Mouse (Mus musculus) hindbrain, embryonic 16.5 days (tissue): ENCODE data around the gene Lbhd2. TPM values are rescaled to one million over a fixed set of nuclear protein-coding genes. Genes with fewer than 3 reads are reported as not detected.

Experiments
- ATAC-seq: fragments of 200-750 bp; cut with Nextera tagmentation; 2 replicates; pipeline ENCODE4 v1.8.0; 2017; ENCODE audit warnings: moderate TSS enrichment, moderate library complexity
- H3K27ac ChIP-seq: fragments of 300-500 bp; sonication (generic); 2 replicates; pipeline ENCODE4 v1.5.1; 2014; ENCODE audit warnings: low read depth, mild to moderate bottlenecking, control low read depth, low read length, moderate library complexity
- H3K27me3 ChIP-seq: fragments of 300-500 bp; sonication (generic); replicated peaks from 2 replicates; pipeline ENCODE4 v1.6.1; 2014; ENCODE audit warnings: low read length; ENCODE audit not compliant: control insufficient read depth, insufficient read depth
- H3K36me3 ChIP-seq: fragments of 300-500 bp; sonication (generic); 2 replicates; pipeline ENCODE4 v1.6.1; 2014; ENCODE audit warnings: mild to moderate bottlenecking, low read length, moderate library complexity, mixed read lengths; ENCODE audit not compliant: control insufficient read depth, insufficient read depth
- H3K4me1 ChIP-seq: fragments of 300-500 bp; sonication (generic); 2 replicates; pipeline ENCODE4 v1.6.1; 2014; ENCODE audit warnings: low read depth, low read length; ENCODE audit not compliant: control insufficient read depth, insufficient read depth
- H3K4me2 ChIP-seq: fragments of 300-500 bp; sonication (generic); 2 replicates; pipeline ENCODE4 v1.6.1; 2014; ENCODE audit warnings: mild to moderate bottlenecking, low read length, control low read depth, moderate library complexity
- H3K4me3 ChIP-seq: fragments of 300-500 bp; sonication (generic); 2 replicates; pipeline ENCODE4 v1.5.1; 2014; ENCODE audit warnings: mild to moderate bottlenecking, low read length, control low read depth, moderate library complexity
- H3K9ac ChIP-seq: fragments of 300-500 bp; sonication (generic); 2 replicates; pipeline ENCODE4 v1.6.1; 2014; ENCODE audit warnings: low read depth, mild to moderate bottlenecking, control low read depth, low read length, moderate library complexity
- H3K9me3 ChIP-seq: fragments of 300-500 bp; sonication (generic); 2 replicates; pipeline ENCODE4 v1.6.1; 2014; ENCODE audit warnings: mild to moderate bottlenecking, low read length, moderate library complexity; ENCODE audit not compliant: control insufficient read depth
- WGBS: fragments of 180-500 bp; shearing (Covaris S2); extraction: QIAGEN DNeasy Blood & Tissue Kit; methylation state at CpG from one replicate; pipeline ENCODE4 v1.1.7; 2014; 5-methylcytosine and 5-hydroxymethylcytosine counted together
- polyA plus RNA-seq: library from polyadenylated mRNA; unstranded; fragments of >200 nt; fragmentation: Nextera tagmentation; extraction: Ambion mirVana; gene quantifications from 2 replicates; pipeline ENCODE4 v1.2.1, GENCODE M21; 2015

The Lbhd2 gene
- polyA plus RNA-seq, 1 experiment from 2014 or later = 3.3 TPM

DNA sequence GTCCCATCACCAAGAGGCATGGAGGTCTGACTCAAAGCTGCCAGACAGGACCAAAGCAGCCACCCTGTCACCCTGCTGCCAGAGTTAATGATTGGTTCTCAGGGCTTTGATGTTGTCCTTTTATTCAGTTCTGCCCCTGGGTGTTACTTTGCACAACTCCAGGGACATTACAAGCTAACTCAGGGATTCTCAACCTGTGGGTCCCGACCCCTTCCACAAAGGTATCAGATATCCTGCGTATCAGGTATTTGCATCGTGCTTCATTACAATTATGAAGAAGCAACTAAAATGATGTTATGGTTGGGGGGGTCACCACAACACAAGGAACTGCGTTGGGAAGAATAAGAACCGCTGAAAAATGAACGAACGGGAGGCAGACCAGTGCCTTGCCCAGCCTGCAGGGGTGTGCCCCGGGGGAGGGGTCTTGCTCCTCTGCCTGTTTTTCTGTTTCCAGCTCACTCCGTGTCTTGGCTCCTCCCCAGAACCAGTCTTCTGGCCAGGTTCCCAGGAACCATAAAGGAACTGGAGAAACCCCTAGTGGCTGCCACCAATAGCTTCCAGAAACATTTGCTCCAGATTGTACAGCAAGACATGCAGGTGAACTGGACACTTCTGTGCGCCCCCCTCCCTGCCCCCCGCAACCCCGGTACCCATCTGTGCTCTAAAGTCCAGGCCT is 21.0 kb downstream of the Lbhd2 start:
- no peak overlapping the region for H3K27ac ChIP-seq
- ATAC-seq = no peak
- H3K4me1 ChIP-seq = peaks cover 31% of the 10 kb centered on the region
- no peak overlapping the region for H3K4me2 ChIP-seq
- 38% methylated on average over 12 of the region's 12 CpGs for WGBS
- no peak overlapping the region for H3K4me3 ChIP-seq
- H3K36me3 ChIP-seq = no peaks in the 10 kb centered on the region
- no peak overlapping the region for H3K9ac ChIP-seq
- H3K27me3 ChIP-seq = peaks cover 47% of the 10 kb centered on the region
- H3K9me3 ChIP-seq = no peaks in the 10 kb centered on the region

DNA sequence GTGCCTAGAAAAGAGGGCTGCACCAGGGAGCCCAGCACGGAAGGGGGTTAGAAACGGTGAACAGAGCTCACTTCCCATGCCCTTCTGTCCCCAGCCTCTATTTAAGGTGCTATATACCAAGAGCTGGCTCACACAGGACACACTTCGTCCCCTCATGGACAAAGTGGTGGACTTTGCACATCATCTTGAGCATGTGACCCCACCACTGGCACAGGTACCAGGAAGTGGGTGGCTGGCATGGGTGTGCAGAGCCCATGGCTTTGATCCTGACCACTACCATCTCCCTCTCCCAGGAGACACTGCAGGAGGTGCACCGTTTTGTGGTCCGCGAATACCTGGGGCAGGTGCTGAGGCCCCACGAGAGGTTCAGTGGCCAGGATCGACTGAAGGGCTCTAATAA is 21.8 kb downstream of the Lbhd2 start:
- 16% methylated on average over 8 of the region's 8 CpGs for WGBS
- H3K4me2 ChIP-seq = no peak overlapping the region
- no peak overlapping the region for H3K27ac ChIP-seq
- H3K36me3 ChIP-seq = no peaks in the 10 kb centered on the region
- no peak overlapping the region for H3K9ac ChIP-seq
- no peak for ATAC-seq
- H3K4me1 ChIP-seq = peaks cover 29% of the 10 kb centered on the region
- H3K4me3 ChIP-seq = no peak overlapping the region
- H3K9me3 ChIP-seq = no peaks in the 10 kb centered on the region
- peaks cover 39% of the 10 kb centered on the region for H3K27me3 ChIP-seq

GRCm38 (mm10) chr12:111428961-111429911 is 22.6 kb downstream of the Lbhd2 start:
- H3K36me3 ChIP-seq = no peaks in the 10 kb centered on the region
- peak overlapping the region; percentile 76 for H3K4me2 ChIP-seq
- peak overlapping the region; percentile 65 for H3K9ac ChIP-seq
- peak overlapping the region; percentile 43 for H3K4me3 ChIP-seq
- no peak for ATAC-seq
- under 1% methylated on average over 39 of the region's 40 CpGs for WGBS
- H3K27ac ChIP-seq = no peak overlapping the region; the same call in 1 of the 2 replicates
- H3K27me3 ChIP-seq = peaks cover 31% of the 10 kb centered on the region
- no peaks in the 10 kb centered on the region for H3K9me3 ChIP-seq
- peaks cover 25% of the 10 kb centered on the region for H3K4me1 ChIP-seq

DNA sequence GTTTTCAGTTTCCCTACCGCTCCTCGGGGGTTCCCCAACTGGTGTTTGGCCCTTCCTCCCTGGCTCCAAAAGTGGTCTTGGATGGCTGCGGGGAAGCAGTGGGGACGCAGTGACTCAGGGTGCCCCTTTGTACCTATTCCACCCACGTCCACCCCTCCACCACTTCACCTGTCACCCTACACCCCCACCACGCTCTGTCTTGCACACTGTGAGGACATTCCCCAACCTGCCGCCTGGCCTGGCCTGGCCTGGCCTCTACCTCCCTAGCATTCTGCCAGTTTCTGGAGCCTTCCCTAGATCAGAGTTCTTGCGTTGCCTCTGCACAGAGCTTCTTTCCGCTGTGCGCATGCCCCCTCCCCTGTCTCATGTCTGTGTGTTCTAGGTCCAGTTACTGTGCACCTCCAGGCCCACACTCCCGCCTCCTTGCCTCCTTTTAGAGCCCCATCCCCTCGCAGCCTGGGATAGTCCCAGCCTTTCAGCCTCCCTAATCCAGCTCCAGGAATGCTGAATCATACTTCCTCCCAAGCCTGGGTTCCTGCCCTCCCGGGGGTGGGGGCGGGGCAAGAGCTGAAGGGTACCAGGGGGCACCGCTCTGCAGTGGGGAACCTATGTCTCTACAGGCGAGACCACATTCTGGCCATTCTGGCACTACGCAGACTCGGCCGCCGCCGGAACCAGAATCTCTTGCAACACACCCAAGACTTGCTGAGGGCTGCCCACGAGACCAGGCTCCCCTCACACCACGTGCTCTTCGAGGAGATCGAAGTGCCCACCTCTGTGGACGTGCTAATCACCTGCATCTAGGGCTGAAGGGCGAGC is 23.6 kb downstream of the Lbhd2 start:
- Histone ChIP-seq H3K9ac (peak overlapping the region; percentile 65; the same call in 1 of the 2 replicates), H3K27ac (no peak overlapping the region), H3K4me3 (peak overlapping the region; percentile 43; the same call in 1 of the 2 replicates), H3K27me3 (peaks cover 24% of the 10 kb centered on the region), H3K9me3 (no peaks in the 10 kb centered on the region), H3K36me3 (no peaks in the 10 kb centered on the region), H3K4me2 (peak overlapping the region; percentile 76), H3K4me1 (peaks cover 35% of the 10 kb centered on the region)
- ATAC-seq = no peak
- 11% methylated on average over 27 of the region's 27 CpGs for WGBS

GRCm38 (mm10) chr12:111430868-111431817 is 24.5 kb downstream of the Lbhd2 start:
- Histone ChIP-seq H3K4me3 (no peak overlapping the region), H3K4me1 (peaks cover 35% of the 10 kb centered on the region), H3K27me3 (peaks cover 21% of the 10 kb centered on the region), H3K27ac (no peak overlapping the region), H3K9ac (no peak overlapping the region), H3K9me3 (no peaks in the 10 kb centered on the region), H3K4me2 (no peak overlapping the region), H3K36me3 (no peaks in the 10 kb centered on the region)
- ATAC-seq = no peak
- WGBS = 33% methylated on average over 14 of the region's 14 CpGs

DNA sequence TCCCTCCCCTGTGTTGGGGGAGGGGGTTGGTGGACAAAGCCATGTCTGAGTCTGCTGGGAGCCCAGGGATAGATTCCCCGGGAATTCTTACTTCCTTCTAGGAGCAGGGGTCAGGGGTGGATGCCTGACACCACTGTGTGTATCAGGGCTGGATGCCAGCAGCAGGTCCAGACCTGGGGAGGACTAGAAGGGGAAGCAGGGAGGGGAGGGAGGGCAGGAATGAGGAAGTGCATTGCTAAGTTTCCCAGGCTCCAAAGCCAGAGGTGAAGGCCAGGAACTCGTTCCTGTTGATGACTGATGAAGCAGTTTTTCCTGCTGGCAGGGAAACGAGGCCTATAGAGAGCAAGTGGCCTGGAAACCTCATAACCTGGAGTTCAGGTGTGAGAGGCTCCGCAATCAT is 25.5 kb downstream of the Lbhd2 start:
- Histone ChIP-seq H3K4me3 (no peak overlapping the region), H3K36me3 (no peaks in the 10 kb centered on the region), H3K27ac (no peak overlapping the region), H3K9ac (no peak overlapping the region), H3K9me3 (no peaks in the 10 kb centered on the region), H3K27me3 (peaks cover 21% of the 10 kb centered on the region), H3K4me1 (peaks cover 35% of the 10 kb centered on the region), H3K4me2 (no peak overlapping the region)
- WGBS = 36% methylated on average over 4 of the region's 4 CpGs
- no peak for ATAC-seq

- WGBS = 73% methylated on average over 4 of the region's 5 CpGs
- Histone ChIP-seq H3K27me3 (peaks cover 18% of the 10 kb centered on the region), H3K4me2 (no peak overlapping the region), H3K4me1 (peaks cover 34% of the 10 kb centered on the region), H3K4me3 (no peak overlapping the region), H3K9ac (no peak overlapping the region), H3K9me3 (no peaks in the 10 kb centered on the region), H3K36me3 (no peaks in the 10 kb centered on the region), H3K27ac (no peak overlapping the region)
- no peak for ATAC-seq
Observed at GRCm38 (mm10) chr12:111432751-111433331, 26.2 kb downstream of the Lbhd2 start.
